Mouse (Mus musculus) intestine, embryonic 14.5 days (tissue): ENCODE data around the gene Tead1. TPM values are rescaled to one million over a fixed set of nuclear protein-coding genes. Genes with fewer than 3 reads are reported as not detected.
A peak's percentile ranks its signal among the peaks of the same experiment; 100 is the strongest.

Experiments used
- ATAC-seq: fragments of 200-750 bp; cut with Nextera tagmentation; replicated peaks from 2 replicates; pipeline ENCODE4 v1.8.0; 2017; ENCODE audit warnings: low read depth, moderate number of reproducible peaks, moderate TSS enrichment, moderate library complexity; ENCODE audit not compliant: low FRiP score, low TSS enrichment
- DNase-seq: peaks from one replicate; pipeline ENCODE4 v3.0.0-alpha.2; 2018; ENCODE audit warnings: low spot score
- H3K27ac ChIP-seq: fragments of 300-500 bp; sonication (generic); 2 replicates; pipeline ENCODE4 v1.5.1; 2014; ENCODE audit warnings: low read depth, mild to moderate bottlenecking, control low read depth
- H3K27me3 ChIP-seq: fragments of 300-500 bp; sonication (generic); replicated peaks from 2 replicates; pipeline ENCODE4 v1.6.1; 2014; ENCODE audit warnings: low read length, control low read depth; ENCODE audit not compliant: control insufficient read depth, insufficient read depth
- H3K36me3 ChIP-seq: fragments of 300-500 bp; sonication (generic); 2 replicates; pipeline ENCODE4 v1.6.1; 2014; ENCODE audit warnings: low read length, control low read depth; ENCODE audit not compliant: control insufficient read depth, insufficient read depth
- H3K4me1 ChIP-seq: fragments of 300-500 bp; sonication (generic); replicated peaks from 2 replicates; pipeline ENCODE4 v1.6.1; 2014; ENCODE audit warnings: low read length, control low read depth, mixed read lengths; ENCODE audit not compliant: control insufficient read depth, insufficient read depth
- H3K4me2 ChIP-seq: fragments of 300-500 bp; sonication (generic); 2 replicates; pipeline ENCODE4 v1.6.1; 2014; ENCODE audit warnings: low read length
- H3K4me3 ChIP-seq: fragments of 300-500 bp; sonication (generic); 2 replicates; pipeline ENCODE4 v1.5.1; 2014; ENCODE audit warnings: low read depth, low read length, control low read depth, mixed read lengths
- H3K9ac ChIP-seq: fragments of 300-500 bp; sonication (generic); 2 replicates; pipeline ENCODE4 v1.6.1; 2014; ENCODE audit warnings: mild to moderate bottlenecking, low read length
- H3K9me3 ChIP-seq: fragments of 300-500 bp; sonication (generic); 2 replicates; pipeline ENCODE4 v1.6.1; 2016; ENCODE audit warnings: low read length, control low read depth; ENCODE audit not compliant: control insufficient read depth
- whole genome bisulfite sequencing: fragments of 180-500 bp; shearing (Covaris S2); extraction: QIAGEN DNeasy Blood & Tissue Kit; methylation state at CpG from one replicate; pipeline ENCODE4 v1.1.7; 2014; 5-methylcytosine and 5-hydroxymethylcytosine counted together
- polyA plus RNA-seq: library from polyadenylated mRNA; unstranded; fragments of >200 nt; fragmentation: Nextera tagmentation; extraction: Ambion mirVana; gene quantifications from 2 replicates; pipeline ENCODE4 v1.2.1, GENCODE M21; 2014

The Tead1 gene
- polyA plus RNA-seq, 1 experiment from 2014 or later: 20.2 TPM

- Histone ChIP-seq H3K36me3 (no peaks in the 10 kb centered on the region), H3K9me3 (no peaks in the 10 kb centered on the region), H3K4me3 (no peak overlapping the region), H3K4me2 (no peak overlapping the region), H3K4me1 (peaks cover under 1% of the 10 kb centered on the region; the same call in 1 of the 2 replicates), H3K27ac (no peak overlapping the region), H3K27me3 (no peaks in the 10 kb centered on the region), H3K9ac (no peak overlapping the region)
- DNase-seq (no peak), ATAC-seq (no peak)
- WGBS: 84% methylated on average over 5 of the region's 5 CpGs
Observed at GRCm38 (mm10) chr7:112816016-112816415, 136.9 kb downstream of the Tead1 start.

GRCm38 (mm10) chr7:112819833-112820232, 140.7 kb downstream of the Tead1 start:
- Histone ChIP-seq H3K9me3 (no peaks in the 10 kb centered on the region), H3K4me2 (no peak overlapping the region), H3K4me1 (peaks cover 19% of the 10 kb centered on the region), H3K4me3 (no peak overlapping the region), H3K27ac (no peak overlapping the region), H3K9ac (no peak overlapping the region), H3K36me3 (no peaks in the 10 kb centered on the region), H3K27me3 (no peaks in the 10 kb centered on the region)
- no peak for ATAC-seq
- 81% methylated on average over 4 of the region's 4 CpGs for WGBS
- no peak for DNase-seq

GRCm38 (mm10) chr7:112822879-112823278, 143.8 kb downstream of the Tead1 start:
- WGBS: 18% methylated on average over 5 of the region's 5 CpGs
- peaks cover 47% of the 10 kb centered on the region for H3K4me1 ChIP-seq
- H3K9ac ChIP-seq: no peak overlapping the region
- ATAC-seq: no peak
- no peaks in the 10 kb centered on the region for H3K36me3 ChIP-seq
- H3K27ac ChIP-seq: peak overlapping the region; percentile 71
- no peaks in the 10 kb centered on the region for H3K27me3 ChIP-seq
- no peak overlapping the region for H3K4me3 ChIP-seq
- no peaks in the 10 kb centered on the region for H3K9me3 ChIP-seq
- no peak for DNase-seq
- H3K4me2 ChIP-seq: peak overlapping the region; percentile 39

GRCm38 (mm10) chr7:112823621-112824020, 144.5 kb downstream of the Tead1 start:
- Histone ChIP-seq H3K27me3 (no peaks in the 10 kb centered on the region), H3K4me2 (peak overlapping the region; percentile 39), H3K9me3 (no peaks in the 10 kb centered on the region), H3K4me3 (peak overlapping the region; percentile 11; the same call in 1 of the 2 replicates), H3K4me1 (peaks cover 54% of the 10 kb centered on the region), H3K36me3 (no peaks in the 10 kb centered on the region), H3K27ac (peak overlapping the region; percentile 71), H3K9ac (no peak overlapping the region)
- 3% methylated on average over 5 of the region's 5 CpGs for WGBS
- 0 out of 2 replicates have a peak, but pooled peaks have one; percentile 24 for ATAC-seq
- peak; percentile 84 for DNase-seq

- ATAC-seq (peak; percentile 12; the same call in 1 of the 2 replicates), DNase-seq (peak; percentile 75)
- 7% methylated on average over 11 of the region's 11 CpGs for WGBS
- Histone ChIP-seq H3K9me3 (no peaks in the 10 kb centered on the region), H3K4me3 (peak overlapping the region; percentile 1; the same call in 1 of the 2 replicates), H3K4me2 (peak overlapping the region; percentile 39), H3K4me1 (peaks cover 58% of the 10 kb centered on the region), H3K36me3 (no peaks in the 10 kb centered on the region), H3K27ac (peak overlapping the region; percentile 91), H3K27me3 (no peaks in the 10 kb centered on the region), H3K9ac (no peak overlapping the region)
Observed at GRCm38 (mm10) chr7:112825339-112825781, 146.2 kb downstream of the Tead1 start.

- WGBS: 5% methylated on average over 17 of the region's 17 CpGs
Observed at GRCm38 (mm10) chr7:112826114-112826911, 147.2 kb downstream of the Tead1 start.

GRCm38 (mm10) chr7:112828016-112828695, 149.0 kb downstream of the Tead1 start:
- H3K4me2 ChIP-seq: no peak overlapping the region
- WGBS: 35% methylated on average over 10 of the region's 10 CpGs
- ATAC-seq (no peak), DNase-seq (no peak)
- H3K9me3 ChIP-seq: no peaks in the 10 kb centered on the region
- no peak overlapping the region for H3K9ac ChIP-seq
- H3K27ac ChIP-seq: peak overlapping the region; percentile 36; the same call in 1 of the 2 replicates
- H3K4me3 ChIP-seq: no peak overlapping the region
- no peaks in the 10 kb centered on the region for H3K27me3 ChIP-seq
- peaks cover 51% of the 10 kb centered on the region for H3K4me1 ChIP-seq
- H3K36me3 ChIP-seq: no peaks in the 10 kb centered on the region

More at GRCm38 (mm10) chr7:112826114-112826911, 147.2 kb downstream of the Tead1 start:
- Histone ChIP-seq H3K27ac (peak overlapping the region; percentile 91), H3K36me3 (no peaks in the 10 kb centered on the region), H3K9ac (no peak overlapping the region), H3K4me2 (peak overlapping the region; percentile 39), H3K9me3 (no peaks in the 10 kb centered on the region), H3K27me3 (no peaks in the 10 kb centered on the region), H3K4me1 (peaks cover 58% of the 10 kb centered on the region), H3K4me3 (peak overlapping the region; percentile 1; the same call in 1 of the 2 replicates)
- DNase-seq (peak; percentile 88), ATAC-seq (peak; percentile 95)

- DNase-seq (no peak), ATAC-seq (no peak)
- Histone ChIP-seq H3K27ac (no peak overlapping the region), H3K4me3 (no peak overlapping the region), H3K4me1 (peaks cover 46% of the 10 kb centered on the region), H3K27me3 (no peaks in the 10 kb centered on the region), H3K4me2 (no peak overlapping the region), H3K9me3 (no peaks in the 10 kb centered on the region), H3K36me3 (no peaks in the 10 kb centered on the region), H3K9ac (no peak overlapping the region)
Observed at GRCm38 (mm10) chr7:112828696-112829022, 149.5 kb downstream of the Tead1 start.
